Mouse (Mus musculus) C2C12 (cell line): ENCODE results near the gene Cacna1c. TPM values are rescaled to one million over a fixed set of nuclear protein-coding genes. Genes with fewer than 3 reads are reported as not detected.

Experiments used
- H3K27me3 ChIP-seq: one replicate; pipeline ENCODE4 v1.6.1; 2011; ENCODE audit not compliant: control insufficient read depth, insufficient read depth, insufficient read length
- H3K36me3 ChIP-seq: one replicate; pipeline ENCODE4 v1.6.1; 2011; ENCODE audit not compliant: control insufficient read depth, insufficient read depth
- H3K4me3 ChIP-seq: one replicate; pipeline ENCODE4 v1.5.1; 2011; ENCODE audit warnings: mild to moderate bottlenecking, control low read depth; ENCODE audit not compliant: poor library complexity, insufficient read depth, severe bottlenecking
- H3K79me2 ChIP-seq: one replicate; pipeline ENCODE4 v1.6.1; 2011; ENCODE audit not compliant: control insufficient read depth, insufficient read depth
- H3K79me3 ChIP-seq: one replicate; pipeline ENCODE4 v1.6.1; 2011; ENCODE audit warnings: low read depth, control low read depth
- H3ac ChIP-seq: one replicate; pipeline ENCODE3; 2011; ENCODE audit warnings: low read depth; ENCODE audit not compliant: control insufficient read depth, insufficient read length
- CEBPB ChIP-seq: IDR thresholded peaks from one replicate; pipeline ENCODE4 v1.6.1; 2011; ENCODE audit warnings: low read depth, mild to moderate bottlenecking, control low read depth, moderate library complexity
- CTCF ChIP-seq: IDR thresholded peaks from one replicate; pipeline ENCODE4 v1.5.1; 2011; ENCODE audit not compliant: control insufficient read depth, insufficient read depth, insufficient read length
- FOSL1 ChIP-seq: IDR thresholded peaks from one replicate; pipeline ENCODE4 v1.8.0; 2011; ENCODE audit warnings: mild to moderate bottlenecking, low read length; ENCODE audit not compliant: poor library complexity, insufficient read depth, severe bottlenecking
- MAX ChIP-seq: IDR thresholded peaks from one replicate; pipeline ENCODE4 v1.6.1; 2011; ENCODE audit warnings: mild to moderate bottlenecking, control low read depth
- MYOD1 ChIP-seq: IDR thresholded peaks from one replicate; pipeline ENCODE4 v1.6.1; 2011; ENCODE audit warnings: low read depth; ENCODE audit not compliant: control insufficient read depth, insufficient read length
- MYOG ChIP-seq: IDR thresholded peaks from one replicate; pipeline ENCODE4 v1.6.1; 2011; ENCODE audit not compliant: control insufficient read depth, insufficient read length; ENCODE audit errors: extremely low read depth
- USF1 ChIP-seq: IDR thresholded peaks from one replicate; pipeline ENCODE4 v1.6.1; 2011; ENCODE audit warnings: low read depth, mild to moderate bottlenecking, control low read depth, moderate library complexity
- polyA plus RNA-seq: library from polyadenylated mRNA; unstranded; fragments of >200 nt; fragmentation: generic; extraction: Trizol; gene quantifications from one replicate; pipeline ENCODE4 v1.2.1, GENCODE M21; 2012; ENCODE audit warnings: missing spikeins

The Cacna1c gene
- polyA plus RNA-seq, 1 experiment, result not detected

- no peaks in the 10 kb centered on the region for H3K79me3 ChIP-seq
- TF ChIP-seq FOSL1 (no peak), CTCF (no peak), MAX (no peak), USF1 (no peak), CEBPB (no peak), MYOG (no peak), MYOD1 (no peak)
These were observed 557.3 kb downstream of the Cacna1c start for GRCm38 (mm10) chr6:118638911-118639310.

GRCm38 (mm10) chr6:118632491-118632890 lies 563.7 kb downstream of the Cacna1c start:
- Histone ChIP-seq H3K27me3 (peaks cover 4% of the 10 kb centered on the region), H3ac (no peak overlapping the region), H3K4me3 (no peak overlapping the region), H3K79me3 (no peaks in the 10 kb centered on the region), H3K79me2 (no peaks in the 10 kb centered on the region), H3K36me3 (no peaks in the 10 kb centered on the region)
- no peak for TF ChIP-seq MYOD1

More at GRCm38 (mm10) chr6:118638911-118639310, 557.3 kb downstream of the Cacna1c start:
- Histone ChIP-seq H3K36me3 (no peaks in the 10 kb centered on the region), H3K4me3 (no peak overlapping the region), H3K79me2 (no peaks in the 10 kb centered on the region), H3K27me3 (peaks cover 6% of the 10 kb centered on the region), H3ac (no peak overlapping the region)

GRCm38 (mm10) chr6:118630006-118630405 lies 566.2 kb downstream of the Cacna1c start:
- H3K27me3 ChIP-seq, result peaks cover 4% of the 10 kb centered on the region
- no peaks in the 10 kb centered on the region for H3K79me2 ChIP-seq
- no peak overlapping the region for H3K4me3 ChIP-seq
- H3K36me3 ChIP-seq, result no peaks in the 10 kb centered on the region
- H3K79me3 ChIP-seq, result no peaks in the 10 kb centered on the region
- TF ChIP-seq FOSL1, result no peak
- TF ChIP-seq USF1, result peak; percentile 47
- H3ac ChIP-seq, result no peak overlapping the region

- Histone ChIP-seq H3K4me3 (no peak overlapping the region), H3ac (no peak overlapping the region), H3K79me2 (no peaks in the 10 kb centered on the region), H3K79me3 (no peaks in the 10 kb centered on the region), H3K36me3 (no peaks in the 10 kb centered on the region), H3K27me3 (no peaks in the 10 kb centered on the region)
- TF ChIP-seq FOSL1, result no peak
- no peak for TF ChIP-seq MYOG
- TF ChIP-seq MAX, result no peak
- no peak for TF ChIP-seq CEBPB
- TF ChIP-seq MYOD1, result no peak
- TF ChIP-seq CTCF, result no peak
- TF ChIP-seq USF1, result no peak
These were observed 570.0 kb downstream of the Cacna1c start for GRCm38 (mm10) chr6:118626246-118626645.

- Histone ChIP-seq H3K4me3 (no peak overlapping the region), H3ac (no peak overlapping the region), H3K79me3 (no peaks in the 10 kb centered on the region), H3K36me3 (no peaks in the 10 kb centered on the region), H3K27me3 (no peaks in the 10 kb centered on the region), H3K79me2 (no peaks in the 10 kb centered on the region)
- TF ChIP-seq USF1 (no peak), MYOG (no peak), MYOD1 (no peak)
These were observed 572.6 kb downstream of the Cacna1c start for GRCm38 (mm10) chr6:118623609-118624008.

- H3K36me3 ChIP-seq, result no peaks in the 10 kb centered on the region
- no peaks in the 10 kb centered on the region for H3K79me3 ChIP-seq
- peak; percentile 81 for TF ChIP-seq USF1
- TF ChIP-seq MYOD1, result peak; percentile 25
- TF ChIP-seq CEBPB, result no peak
- no peak for TF ChIP-seq MYOG
- TF ChIP-seq MAX, result peak; percentile 96
- TF ChIP-seq FOSL1, result peak; percentile 8
- TF ChIP-seq CTCF, result no peak
- no peak overlapping the region for H3ac ChIP-seq
- H3K27me3 ChIP-seq, result no peaks in the 10 kb centered on the region
- H3K4me3 ChIP-seq, result no peak overlapping the region
- no peaks in the 10 kb centered on the region for H3K79me2 ChIP-seq
These were observed 574.4 kb downstream of the Cacna1c start for GRCm38 (mm10) chr6:118621866-118622265.

GRCm38 (mm10) chr6:118621406-118621805 lies 574.8 kb downstream of the Cacna1c start:
- H3K36me3 ChIP-seq, result no peaks in the 10 kb centered on the region
- H3K79me3 ChIP-seq, result no peaks in the 10 kb centered on the region
- no peak for TF ChIP-seq MYOG
- TF ChIP-seq FOSL1, result no peak
- no peak overlapping the region for H3ac ChIP-seq
- no peaks in the 10 kb centered on the region for H3K79me2 ChIP-seq
- H3K4me3 ChIP-seq, result no peak overlapping the region
- no peaks in the 10 kb centered on the region for H3K27me3 ChIP-seq
